Mouse (Mus musculus) midbrain, embryonic 10.5 days (tissue): ENCODE results near the gene Coq10b. TPM values are rescaled to one million over a fixed set of nuclear protein-coding genes. Genes with fewer than 3 reads are reported as not detected.
A peak's percentile ranks its signal among the peaks of the same experiment; 100 is the strongest.

ENCODE experiments used
- DNase-seq: peaks from one replicate; pipeline ENCODE4 v3.0.0-alpha.2; 2017; ENCODE audit warnings: low spot score
- H3K27ac ChIP-seq: fragments of 300-500 bp; sonication (generic); replicated peaks from 2 replicates; pipeline ENCODE4 v1.5.1; 2016; ENCODE audit warnings: mild to moderate bottlenecking
- H3K27me3 ChIP-seq: fragments of 300-500 bp; sonication (generic); 2 replicates; pipeline ENCODE4 v1.6.1; 2016; ENCODE audit warnings: low read depth, mild to moderate bottlenecking; ENCODE audit not compliant: poor library complexity, severe bottlenecking
- H3K36me3 ChIP-seq: fragments of 300-500 bp; sonication (generic); 2 replicates; pipeline ENCODE4 v1.6.1; 2016; ENCODE audit warnings: mild to moderate bottlenecking, moderate library complexity
- H3K4me1 ChIP-seq: fragments of 300-500 bp; sonication (generic); 2 replicates; pipeline ENCODE4 v1.6.1; 2016
- H3K4me3 ChIP-seq: fragments of 300-500 bp; sonication (generic); 2 replicates; pipeline ENCODE4 v1.5.1; 2016; ENCODE audit warnings: mild to moderate bottlenecking, moderate library complexity
- H3K9me3 ChIP-seq: fragments of 300-500 bp; sonication (generic); replicated peaks from 2 replicates; pipeline ENCODE4 v1.6.1; 2016; ENCODE audit warnings: mild to moderate bottlenecking
- WGBS: fragments of 180-500 bp; shearing (Covaris S2); methylation state at CpG from one replicate; pipeline ENCODE4 v1.1.7; 2016; 5-methylcytosine and 5-hydroxymethylcytosine counted together
- polyA plus RNA-seq: library from polyadenylated mRNA; unstranded; fragments of >200 nt; fragmentation: Nextera tagmentation; extraction: Ambion mirVana; gene quantifications from 2 replicates; pipeline ENCODE4 v1.2.1, GENCODE M21; 2016

The Coq10b gene
- polyA plus RNA-seq, 1 experiment from 2014 or later: 24.1 TPM

DNA sequence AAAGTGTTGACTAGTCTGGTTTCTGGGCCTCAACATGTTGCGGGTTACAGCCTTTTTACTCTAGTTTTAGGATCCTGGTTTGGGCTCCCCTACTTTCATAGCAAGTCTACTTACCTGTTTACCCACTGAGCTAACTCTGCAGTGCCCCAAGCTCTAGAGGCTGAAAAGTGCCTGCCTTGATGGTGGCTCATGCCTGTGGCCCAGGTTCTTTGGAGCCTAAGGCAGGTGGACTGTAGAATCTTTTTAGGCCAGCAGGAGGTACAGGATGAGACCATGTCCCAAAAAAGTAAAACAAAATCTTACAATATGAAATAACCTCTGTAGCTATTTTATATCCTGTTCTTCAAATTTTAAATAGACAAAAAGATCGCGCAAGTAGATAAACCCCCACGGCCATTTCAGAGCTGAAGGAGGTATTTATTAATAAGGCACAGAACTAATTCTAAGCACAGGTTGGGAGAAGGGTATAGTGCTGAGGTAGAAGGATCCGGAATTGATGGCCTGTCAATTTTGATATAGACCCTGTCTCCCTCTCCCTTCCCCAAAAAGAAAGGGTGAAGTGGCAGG is 37.0 kb downstream of the Coq10b start:
- DNase-seq: no peak

DNA sequence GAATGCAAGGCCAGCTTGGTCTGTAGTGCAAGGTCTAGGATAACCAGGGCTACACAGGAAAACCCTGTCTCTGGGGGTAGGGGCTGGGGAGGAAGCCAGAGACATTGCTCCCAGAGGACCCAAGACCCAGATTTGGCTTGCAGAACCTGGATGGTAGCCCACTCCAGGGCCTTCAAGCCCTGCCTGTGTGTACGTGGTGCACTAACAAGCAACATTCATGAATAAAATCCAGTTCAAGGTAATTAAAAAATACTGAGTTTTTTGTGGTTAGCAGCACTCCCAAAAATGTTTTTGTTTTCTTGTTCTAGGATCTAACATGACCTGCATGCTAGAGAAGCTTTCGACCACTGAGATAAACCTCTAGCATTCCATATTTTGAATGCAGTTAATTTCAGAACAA is 39.5 kb downstream of the Coq10b start:
- H3K4me3 ChIP-seq: no peak overlapping the region
- DNase-seq: no peak
- no peaks in the 10 kb centered on the region for H3K9me3 ChIP-seq
- 85% methylated on average over 2 of the region's 2 CpGs for WGBS
- H3K27me3 ChIP-seq: no peaks in the 10 kb centered on the region
- peaks cover 50% of the 10 kb centered on the region for H3K36me3 ChIP-seq
- H3K4me1 ChIP-seq: peaks cover 18% of the 10 kb centered on the region
- no peak overlapping the region for H3K27ac ChIP-seq

More for the DNA sequence above, 37.0 kb downstream of the Coq10b start:
- peak overlapping the region; percentile 99; the same call in 1 of the 2 replicates for H3K27ac ChIP-seq
- peaks cover 65% of the 10 kb centered on the region for H3K36me3 ChIP-seq
- no peaks in the 10 kb centered on the region for H3K27me3 ChIP-seq
- peaks cover 42% of the 10 kb centered on the region for H3K4me1 ChIP-seq
- no peaks in the 10 kb centered on the region for H3K9me3 ChIP-seq
- WGBS: 88% methylated on average over 5 of the region's 5 CpGs
- H3K4me3 ChIP-seq: peak overlapping the region; percentile 93

DNA sequence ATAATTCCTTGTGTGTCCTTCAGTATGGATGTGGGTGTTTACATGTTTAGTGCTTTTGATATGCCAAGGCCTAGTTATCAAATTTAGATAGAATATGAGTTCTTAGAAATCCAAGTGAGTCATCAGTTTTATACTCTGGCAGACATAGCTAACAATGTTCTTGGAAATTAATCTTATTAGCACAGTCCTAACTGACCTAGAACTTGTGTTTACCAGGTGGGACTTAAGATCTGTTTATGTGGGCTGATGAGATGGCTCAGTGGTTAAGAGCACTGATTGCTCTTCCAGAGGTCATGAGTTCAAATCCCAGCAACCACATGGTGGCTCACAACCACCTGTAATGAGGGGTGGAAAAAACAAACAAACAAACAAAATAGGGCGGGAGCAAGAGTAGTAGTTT is 39.9 kb downstream of the Coq10b start:
- H3K27ac ChIP-seq: no peak overlapping the region
- H3K27me3 ChIP-seq: no peaks in the 10 kb centered on the region
- DNase-seq: no peak
- peaks cover 18% of the 10 kb centered on the region for H3K4me1 ChIP-seq
- 80% methylated on average over 1 of the region's 1 CpGs for WGBS
- peaks cover 50% of the 10 kb centered on the region for H3K36me3 ChIP-seq
- H3K9me3 ChIP-seq: no peaks in the 10 kb centered on the region
- no peak overlapping the region for H3K4me3 ChIP-seq

DNA sequence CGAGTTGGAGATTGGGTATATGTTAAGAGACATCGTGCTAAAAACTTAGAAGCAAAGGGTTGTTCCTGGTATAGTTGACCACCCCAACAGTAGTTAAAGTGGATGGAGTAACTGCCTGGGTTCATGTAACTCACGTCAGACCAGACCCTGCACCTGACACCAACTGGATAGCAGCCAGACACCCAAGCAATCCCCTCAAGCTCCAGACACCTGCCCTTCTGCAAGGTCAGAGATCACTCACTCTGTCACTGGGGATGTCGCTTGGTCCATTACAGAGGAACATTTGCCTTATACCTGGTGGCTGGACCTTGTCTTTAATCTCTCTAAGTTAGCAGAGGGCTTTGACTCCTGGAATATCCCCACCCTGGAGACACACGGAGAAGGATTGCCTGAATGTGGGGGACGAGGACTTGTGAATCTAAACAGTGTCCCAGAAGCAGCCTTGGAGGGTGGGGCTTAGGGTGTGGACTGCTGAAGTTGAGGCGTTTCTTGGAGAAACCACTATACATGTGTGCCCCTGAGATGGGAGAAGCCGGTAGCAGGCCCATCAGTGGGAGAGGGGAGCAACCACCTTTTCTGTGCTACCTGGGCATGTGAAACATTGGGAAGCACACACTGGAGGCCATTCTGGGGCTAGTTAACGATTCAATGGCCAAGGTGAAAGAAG is 54.5 kb downstream of the Coq10b start:
- H3K4me1 ChIP-seq: no peaks in the 10 kb centered on the region
- no peak overlapping the region for H3K27ac ChIP-seq
- no peak for DNase-seq
- no peak overlapping the region for H3K4me3 ChIP-seq
- H3K27me3 ChIP-seq: no peaks in the 10 kb centered on the region
- H3K36me3 ChIP-seq: no peaks in the 10 kb centered on the region
- H3K9me3 ChIP-seq: no peaks in the 10 kb centered on the region
- WGBS: 90% methylated on average over 9 of the region's 9 CpGs

DNA sequence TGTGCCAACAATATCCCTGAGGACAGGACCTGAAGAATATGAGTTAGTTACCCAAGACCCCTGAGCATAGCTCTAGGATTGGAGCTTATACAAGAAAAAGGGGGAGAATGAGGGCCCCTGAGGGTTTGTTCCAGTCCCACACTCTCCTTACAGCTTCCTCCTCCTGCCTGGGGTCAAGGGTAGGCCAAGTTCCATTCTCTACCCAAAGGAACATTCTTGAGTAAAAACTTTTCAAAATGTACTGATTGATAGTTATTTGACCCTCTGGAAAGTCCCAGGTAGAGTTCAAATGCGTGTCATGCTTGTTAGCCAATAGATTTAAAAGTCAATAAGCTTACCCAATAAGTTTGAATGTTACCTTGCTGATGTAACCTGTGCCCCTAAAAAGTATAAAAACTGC is 55.1 kb downstream of the Coq10b start:
- Histone ChIP-seq H3K4me3 (no peak overlapping the region), H3K27ac (no peak overlapping the region), H3K4me1 (no peaks in the 10 kb centered on the region), H3K9me3 (no peaks in the 10 kb centered on the region), H3K27me3 (no peaks in the 10 kb centered on the region), H3K36me3 (no peaks in the 10 kb centered on the region)
- 89% methylated on average over 1 of the region's 1 CpGs for WGBS
- no peak for DNase-seq

DNA sequence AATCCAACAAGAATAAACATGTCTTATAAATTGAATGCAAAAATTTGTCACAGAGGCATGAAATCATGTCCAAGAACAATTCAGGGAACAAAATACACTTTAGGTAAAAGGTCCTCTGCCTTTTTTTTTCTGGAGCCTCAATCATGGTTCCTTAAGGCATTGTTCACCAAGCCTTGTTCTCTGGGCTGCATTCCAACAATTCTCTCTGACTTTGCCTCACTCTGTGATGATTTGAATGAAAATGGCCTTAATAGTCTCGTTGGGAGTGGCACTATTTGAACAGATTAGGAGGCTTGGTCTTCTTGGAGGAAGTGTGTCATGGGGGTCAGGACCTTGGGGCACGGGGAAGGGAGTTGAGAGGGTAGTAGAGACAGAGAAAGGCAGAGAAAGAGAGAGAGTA is 55.9 kb downstream of the Coq10b start:
- Histone ChIP-seq H3K4me3 (no peak overlapping the region), H3K36me3 (no peaks in the 10 kb centered on the region), H3K27me3 (no peaks in the 10 kb centered on the region), H3K9me3 (no peaks in the 10 kb centered on the region), H3K4me1 (no peaks in the 10 kb centered on the region), H3K27ac (no peak overlapping the region)
- 31% methylated on average over 2 of the region's 2 CpGs for whole genome bisulfite sequencing
- DNase-seq: no peak

DNA sequence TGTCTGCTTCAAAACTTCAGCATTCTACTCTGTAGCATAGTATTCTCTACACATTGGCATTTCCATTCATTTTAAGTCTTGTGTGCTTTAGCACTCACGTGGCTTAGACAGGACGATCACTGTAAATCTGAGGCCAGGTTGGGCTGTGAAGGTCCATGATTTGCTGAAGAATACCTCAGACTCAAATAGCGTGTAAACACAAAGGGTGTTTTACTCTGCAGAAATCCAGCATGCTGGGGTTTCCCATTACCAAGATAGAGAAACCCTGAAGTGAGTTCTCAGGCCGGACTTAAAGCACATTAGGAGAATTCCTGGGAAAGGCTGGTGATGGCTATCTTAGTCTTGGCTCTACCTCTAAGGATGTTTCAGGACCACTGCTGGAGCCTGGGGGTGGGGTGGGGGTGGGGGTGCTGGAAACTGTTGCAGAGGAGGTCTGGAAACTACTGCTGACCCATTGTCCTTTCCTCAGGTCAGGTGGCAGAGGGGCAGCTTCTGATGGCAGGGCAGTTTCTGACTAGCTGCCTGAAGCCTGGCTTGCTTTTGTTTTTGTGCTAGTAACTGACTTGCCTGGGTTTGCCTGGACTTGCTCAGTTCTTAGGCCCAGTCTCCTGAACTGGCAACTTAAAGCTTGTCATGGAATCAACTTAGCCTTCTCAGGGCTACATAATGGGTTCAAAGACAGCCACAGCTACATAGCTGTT is 56.6 kb downstream of the Coq10b start:
- Histone ChIP-seq H3K27ac (no peak overlapping the region), H3K36me3 (no peaks in the 10 kb centered on the region), H3K4me1 (no peaks in the 10 kb centered on the region), H3K4me3 (no peak overlapping the region), H3K27me3 (no peaks in the 10 kb centered on the region), H3K9me3 (no peaks in the 10 kb centered on the region)
- 93% methylated on average over 4 of the region's 4 CpGs for WGBS
- no peak for DNase-seq

Other genes starting within 250 kb of the Coq10b start
- gene Ankrd44, start 126.4 kb upstream of the Coq10b start, polyA plus RNA-seq: 7.8 and 10.8 TPM in 2 replicates
- gene Sf3b1, start 25.3 kb upstream of the Coq10b start, polyA plus RNA-seq: 286 and 291 TPM in 2 replicates
- gene Hspe1, start 35.4 kb downstream of the Coq10b start, polyA plus RNA-seq: 477 and 642 TPM in 2 replicates
- gene Hspd1, start 35.5 kb downstream of the Coq10b start, polyA plus RNA-seq: 480 and 571 TPM in 2 replicates
- 129 and 135 TPM in 2 replicates for gene Mob4, start 78.5 kb downstream of the Coq10b start, polyA plus RNA-seq
- 5.8 TPM in 2 replicates for gene Rftn2, start 174.0 kb downstream of the Coq10b start, polyA plus RNA-seq
- gene Mars2, start 184.4 kb downstream of the Coq10b start, polyA plus RNA-seq: 2.8 and 3.2 TPM in 2 replicates